Mouse (Mus musculus): Measurements from ENCODE around the gene Rtbdn.
A peak's percentile ranks its signal among the peaks of the same experiment; 100 is the strongest.

DNA sequence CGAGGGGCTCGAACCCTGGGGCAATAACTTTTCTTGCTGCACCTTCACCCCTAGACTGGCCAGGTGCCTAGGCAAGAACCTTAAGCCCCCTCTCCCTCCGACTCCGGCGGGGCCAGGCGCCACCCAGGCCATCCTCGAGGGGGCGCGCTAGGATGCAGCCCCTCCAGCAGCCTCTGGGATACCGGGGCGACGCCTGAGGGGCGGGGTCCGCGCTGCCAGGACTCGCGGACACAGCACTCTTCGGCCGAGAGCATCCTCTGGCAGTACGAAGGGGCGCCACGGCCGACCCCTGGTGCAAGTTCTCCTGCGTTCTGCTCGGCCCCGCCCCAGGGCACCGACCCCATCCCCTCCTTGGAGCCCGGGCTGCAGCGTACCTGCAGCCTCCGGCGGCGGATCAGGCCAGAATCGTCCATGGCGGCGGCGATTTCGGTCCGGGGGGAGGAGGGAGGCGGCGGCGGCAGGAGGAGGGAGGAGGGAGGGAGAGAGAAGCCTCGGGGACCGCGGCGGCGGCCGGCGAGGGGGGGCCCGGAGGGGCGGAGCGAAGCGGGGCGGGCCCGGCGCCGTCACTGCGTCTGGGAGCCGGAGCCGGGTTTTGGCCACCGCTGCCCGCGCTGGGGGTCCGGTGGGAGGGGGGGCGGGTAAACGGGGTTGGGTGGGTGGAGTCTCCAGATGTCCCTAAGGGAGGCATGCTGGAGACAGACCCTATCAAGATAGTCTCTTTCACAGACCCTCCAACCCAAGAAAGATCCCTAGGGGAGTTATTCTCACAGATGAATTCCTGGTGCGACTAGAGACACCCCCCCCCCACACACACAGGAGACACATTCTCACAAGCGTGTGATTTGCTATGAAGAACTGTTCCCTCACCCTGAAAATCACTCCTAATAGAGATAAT lies 911 bp upstream of the Rtbdn start:
- TF ChIP-seq CTCF (conservative IDR thresholded peaks at IDR 0.05; ENCODE audit: low read length) (peak; percentile 17; the same call in 1 of the 2 replicates), POU5F1 (IDR thresholded peaks at IDR 0.05; ENCODE audit: borderline replicate concordance, low read length) (no peak)
